Mouse (Mus musculus): ENCODE data around the gene Defb3. TPM values are rescaled to one million over a fixed set of nuclear protein-coding genes. Genes with fewer than 3 reads are reported as not detected.

Gene Defb3
- polyA plus RNA-seq (2014; fragmentation: Illumina TruSeq; extraction: RNeasy Lipid Tissue Mini Kit (QIAGEN cat#74804); ENCODE audit: low read depth, low replicate concordance) = not detected

DNA sequence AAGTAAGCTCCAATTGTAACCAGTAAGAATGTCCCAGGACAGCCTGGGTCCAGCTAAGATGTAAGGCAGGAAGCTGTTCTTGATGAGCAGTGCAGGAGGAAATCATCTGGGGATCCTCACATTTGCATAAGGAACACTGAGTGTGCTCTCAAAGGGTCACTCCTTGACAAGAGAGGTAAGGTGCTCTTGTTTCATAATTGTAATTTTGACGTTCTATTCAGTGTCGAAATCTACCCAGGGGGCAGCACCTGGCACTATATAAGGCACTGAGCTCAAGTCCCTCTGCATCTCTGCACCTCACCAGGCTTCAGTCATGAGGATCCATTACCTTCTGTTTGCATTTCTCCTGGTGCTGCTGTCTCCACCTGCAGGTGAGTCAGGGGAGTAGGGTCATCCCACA, at the start of gene Defb3:
TSS of gene Defb3 (plus strand) at position 301 of the 400 bp plus-strand sequence.

DNA sequence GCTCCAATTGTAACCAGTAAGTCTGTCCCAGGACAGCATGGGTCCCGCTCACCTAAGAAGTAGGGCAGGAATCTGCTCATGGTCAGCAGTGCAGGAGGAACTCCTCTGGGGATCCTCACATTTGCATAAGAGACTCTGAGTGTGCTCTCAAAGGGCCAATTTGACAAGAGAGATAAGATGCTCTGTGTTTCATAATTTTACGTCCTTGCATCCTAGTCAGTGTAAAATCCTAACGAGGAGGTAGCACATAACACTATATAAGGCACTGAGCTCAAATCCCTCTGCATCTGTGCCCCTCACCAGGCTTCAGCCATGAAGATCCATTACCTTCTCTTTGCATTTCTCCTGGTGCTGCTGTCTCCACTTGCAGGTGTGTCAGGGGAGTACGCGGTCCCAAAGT, 45.9 kb upstream of the Defb3 start, which contains the start of gene Defb5:
TSS of gene Defb5 (plus strand) at position 301 of the 400 bp plus-strand sequence.

Other genes starting within 250 kb of the Defb3 start
- gene Defb39, start 228.6 kb upstream of the Defb3 start, polyA plus RNA-seq (2014; fragmentation: Illumina TruSeq; extraction: RNeasy Lipid Tissue Mini Kit (QIAGEN cat#74804); ENCODE audit: low read depth, low replicate concordance) = not detected
- not detected for gene Defb12, start 178.5 kb upstream of the Defb3 start, polyA plus RNA-seq (2014; fragmentation: Illumina TruSeq; extraction: RNeasy Lipid Tissue Mini Kit (QIAGEN cat#74804); ENCODE audit: low read depth, low replicate concordance)
- not detected for gene Defb34, start 169.6 kb upstream of the Defb3 start, polyA plus RNA-seq (2014; fragmentation: Illumina TruSeq; extraction: RNeasy Lipid Tissue Mini Kit (QIAGEN cat#74804); ENCODE audit: low read depth, low replicate concordance)
- gene Gm45826, start 152.6 kb upstream of the Defb3 start, polyA plus RNA-seq (2014; fragmentation: Illumina TruSeq; extraction: RNeasy Lipid Tissue Mini Kit (QIAGEN cat#74804); ENCODE audit: low read depth, low replicate concordance) = not detected
- gene Defb14, start 99.0 kb upstream of the Defb3 start, polyA plus RNA-seq (2014; fragmentation: Illumina TruSeq; extraction: RNeasy Lipid Tissue Mini Kit (QIAGEN cat#74804); ENCODE audit: low read depth, low replicate concordance) = not detected
- not detected for gene Defb4, start 94.7 kb upstream of the Defb3 start, polyA plus RNA-seq (2014; fragmentation: Illumina TruSeq; extraction: RNeasy Lipid Tissue Mini Kit (QIAGEN cat#74804); ENCODE audit: low read depth, low replicate concordance)
- gene Defb6, start 67.9 kb upstream of the Defb3 start, polyA plus RNA-seq (2014; fragmentation: Illumina TruSeq; extraction: RNeasy Lipid Tissue Mini Kit (QIAGEN cat#74804); ENCODE audit: low read depth, low replicate concordance) = not detected
- not detected for gene Defb46, start 53.4 kb upstream of the Defb3 start, polyA plus RNA-seq (2014; fragmentation: Illumina TruSeq; extraction: RNeasy Lipid Tissue Mini Kit (QIAGEN cat#74804); ENCODE audit: low read depth, low replicate concordance)
- gene Defb5, start 45.8 kb upstream of the Defb3 start, polyA plus RNA-seq (2014; fragmentation: Illumina TruSeq; extraction: RNeasy Lipid Tissue Mini Kit (QIAGEN cat#74804); ENCODE audit: low read depth, low replicate concordance) = not detected
- gene Defb8, start 154.2 kb downstream of the Defb3 start, polyA plus RNA-seq (2014; fragmentation: Illumina TruSeq; extraction: RNeasy Lipid Tissue Mini Kit (QIAGEN cat#74804); ENCODE audit: low read depth, low replicate concordance) = not detected
- gene Defb7, start 201.7 kb downstream of the Defb3 start, polyA plus RNA-seq (2014; fragmentation: Illumina TruSeq; extraction: RNeasy Lipid Tissue Mini Kit (QIAGEN cat#74804); ENCODE audit: low read depth, low replicate concordance) = not detected